Mouse (Mus musculus) heart, embryonic 16.5 days (tissue): ENCODE measurements around the gene Rfx5. TPM values are rescaled to one million over a fixed set of nuclear protein-coding genes. Genes with fewer than 3 reads are reported as not detected.

Experiments used
- ATAC-seq: fragments of 200-750 bp; cut with Nextera tagmentation; replicated peaks from 2 replicates; pipeline ENCODE4 v1.8.0; 2017; ENCODE audit warnings: moderate number of reproducible peaks; ENCODE audit not compliant: insufficient read depth, low FRiP score; ENCODE audit errors: extremely low read depth
- H3K27ac ChIP-seq: fragments of 300-500 bp; sonication (generic); 2 replicates; pipeline ENCODE4 v1.5.1; 2014; ENCODE audit warnings: mild to moderate bottlenecking, low read length, control low read depth, moderate library complexity
- H3K27me3 ChIP-seq: fragments of 300-500 bp; sonication (generic); 2 replicates; pipeline ENCODE4 v1.6.1; 2014; ENCODE audit warnings: low read length, mixed read lengths; ENCODE audit not compliant: control insufficient read depth, insufficient read depth
- H3K36me3 ChIP-seq: fragments of 300-500 bp; sonication (generic); 2 replicates; pipeline ENCODE4 v1.6.1; 2014; ENCODE audit not compliant: control insufficient read depth, insufficient read depth
- H3K4me1 ChIP-seq: fragments of 300-500 bp; sonication (generic); 2 replicates; pipeline ENCODE4 v1.6.1; 2014; ENCODE audit warnings: low read length, mixed read lengths; ENCODE audit not compliant: control insufficient read depth, insufficient read depth
- H3K4me2 ChIP-seq: fragments of 300-500 bp; sonication (generic); 2 replicates; pipeline ENCODE4 v1.6.1; 2014; ENCODE audit warnings: low read depth, mild to moderate bottlenecking, control low read depth, low read length
- H3K4me3 ChIP-seq: fragments of 300-500 bp; sonication (generic); 2 replicates; pipeline ENCODE4 v1.5.1; 2014; ENCODE audit warnings: mild to moderate bottlenecking, control low read depth, low read length
- H3K9ac ChIP-seq: fragments of 300-500 bp; sonication (generic); 2 replicates; pipeline ENCODE4 v1.6.1; 2014; ENCODE audit warnings: low read length, control low read depth
- H3K9me3 ChIP-seq: fragments of 300-500 bp; sonication (generic); replicated peaks from 2 replicates; pipeline ENCODE4 v1.6.1; 2016; ENCODE audit warnings: low read length; ENCODE audit not compliant: control insufficient read depth
- WGBS: fragments of 180-500 bp; shearing (Covaris S2); extraction: QIAGEN DNeasy Blood & Tissue Kit; methylation state at CpG from one replicate; pipeline ENCODE4 v1.1.7; 2014; 5-methylcytosine and 5-hydroxymethylcytosine counted together
- polyA plus RNA-seq: library from polyadenylated mRNA; unstranded; fragments of >200 nt; fragmentation: Nextera tagmentation; extraction: Ambion mirVana; gene quantifications from 2 replicates; pipeline ENCODE4 v1.2.1, GENCODE M21; 2015

Gene Rfx5
- polyA plus RNA-seq, 1 experiment from 2014 or later, result 4.7 TPM

GRCm38 (mm10) chr3:94972552-94972951, 18.7 kb downstream of the Rfx5 start:
- H3K27me3 ChIP-seq, result no peaks in the 10 kb centered on the region
- no peak overlapping the region for H3K4me2 ChIP-seq
- H3K27ac ChIP-seq, result no peak overlapping the region
- no peak overlapping the region for H3K9ac ChIP-seq
- WGBS, result 62% methylated on average over 3 of the region's 3 CpGs
- H3K4me1 ChIP-seq, result peaks cover 13% of the 10 kb centered on the region
- H3K4me3 ChIP-seq, result no peak overlapping the region
- no peak for ATAC-seq
- no peaks in the 10 kb centered on the region for H3K9me3 ChIP-seq
- H3K36me3 ChIP-seq, result peaks cover 2% of the 10 kb centered on the region

- 85% methylated on average over 5 of the region's 5 CpGs for whole genome bisulfite sequencing
- no peak overlapping the region for H3K27ac ChIP-seq
- peaks cover 4% of the 10 kb centered on the region for H3K36me3 ChIP-seq
- H3K4me1 ChIP-seq, result peaks cover 13% of the 10 kb centered on the region
- H3K4me2 ChIP-seq, result peak overlapping the region; percentile 84
- H3K9ac ChIP-seq, result no peak overlapping the region; the same call in 1 of the 2 replicates
- ATAC-seq, result no peak
- H3K27me3 ChIP-seq, result no peaks in the 10 kb centered on the region
- no peaks in the 10 kb centered on the region for H3K9me3 ChIP-seq
- H3K4me3 ChIP-seq, result no peak overlapping the region
Measured at GRCm38 (mm10) chr3:94973620-94974019, 19.7 kb downstream of the Rfx5 start.

GRCm38 (mm10) chr3:94974026-94974527, 20.2 kb downstream of the Rfx5 start:
- Histone ChIP-seq H3K36me3 (peaks cover 4% of the 10 kb centered on the region), H3K4me1 (peaks cover 13% of the 10 kb centered on the region), H3K4me3 (peak overlapping the region; percentile 65), H3K9me3 (no peaks in the 10 kb centered on the region), H3K4me2 (peak overlapping the region; percentile 84), H3K27ac (peak overlapping the region; percentile 68), H3K9ac (peak overlapping the region; percentile 77), H3K27me3 (no peaks in the 10 kb centered on the region)
- peak; percentile 10; the same call in 1 of the 2 replicates for ATAC-seq
- WGBS, result 19% methylated on average over 9 of the region's 9 CpGs

- Histone ChIP-seq H3K4me3 (peak within 1 kb of the TSS; percentile 65), H3K4me1 (peaks cover 13% of the 10 kb centered on the region), H3K9ac (peak within 1 kb of the TSS; percentile 79), H3K36me3 (peaks cover 8% of the 10 kb centered on the region), H3K9me3 (no peaks in the 10 kb centered on the region), H3K27ac (peak within 1 kb of the TSS; percentile 94), H3K27me3 (no peaks in the 10 kb centered on the region), H3K4me2 (peak within 1 kb of the TSS; percentile 84)
- under 1% methylated on average over 57 of the region's 57 CpGs for WGBS
- ATAC-seq, result peak; percentile 92
Measured at GRCm38 (mm10) chr3:94974528-94975422, 20.9 kb downstream of the Rfx5 start, which contains the start of gene Pi4kb. Gene Pi4kb (plus strand): TSS chr3:94974731.

- no peak for ATAC-seq
- H3K9ac ChIP-seq, result no peak overlapping the region
- no peak overlapping the region for H3K4me3 ChIP-seq
- peaks cover 38% of the 10 kb centered on the region for H3K4me1 ChIP-seq
- no peak overlapping the region for H3K4me2 ChIP-seq
- 92% methylated on average over 11 of the region's 11 CpGs for WGBS
- no peaks in the 10 kb centered on the region for H3K9me3 ChIP-seq
- H3K36me3 ChIP-seq, result peaks cover 16% of the 10 kb centered on the region
- H3K27ac ChIP-seq, result no peak overlapping the region
- no peaks in the 10 kb centered on the region for H3K27me3 ChIP-seq
Measured at GRCm38 (mm10) chr3:94984312-94984711, 30.4 kb downstream of the Rfx5 start.

GRCm38 (mm10) chr3:94985513-94985912, 31.6 kb downstream of the Rfx5 start:
- peaks cover 43% of the 10 kb centered on the region for H3K4me1 ChIP-seq
- no peaks in the 10 kb centered on the region for H3K9me3 ChIP-seq
- H3K9ac ChIP-seq, result no peak overlapping the region
- no peak overlapping the region for H3K4me2 ChIP-seq
- ATAC-seq, result no peak
- 92% methylated on average over 2 of the region's 2 CpGs for WGBS
- no peak overlapping the region for H3K4me3 ChIP-seq
- H3K27me3 ChIP-seq, result no peaks in the 10 kb centered on the region
- H3K36me3 ChIP-seq, result peaks cover 17% of the 10 kb centered on the region
- H3K27ac ChIP-seq, result no peak overlapping the region

- H3K36me3 ChIP-seq, result peaks cover 17% of the 10 kb centered on the region
- peaks cover 43% of the 10 kb centered on the region for H3K4me1 ChIP-seq
- peak; percentile 86 for ATAC-seq
- no peaks in the 10 kb centered on the region for H3K27me3 ChIP-seq
- H3K9me3 ChIP-seq, result no peaks in the 10 kb centered on the region
- H3K27ac ChIP-seq, result peak overlapping the region; percentile 38
- H3K4me2 ChIP-seq, result no peak overlapping the region
- H3K9ac ChIP-seq, result no peak overlapping the region
- no peak overlapping the region for H3K4me3 ChIP-seq
Measured at GRCm38 (mm10) chr3:94987578-94987977, 33.7 kb downstream of the Rfx5 start.

GRCm38 (mm10) chr3:94989159-94989761, 35.4 kb downstream of the Rfx5 start:
- Histone ChIP-seq H3K27ac (0 out of 2 replicates have a peak overlapping the region, but pooled peaks have one; percentile 35), H3K9me3 (no peaks in the 10 kb centered on the region), H3K36me3 (peaks cover 21% of the 10 kb centered on the region), H3K4me3 (no peak overlapping the region), H3K9ac (no peak overlapping the region), H3K4me2 (peak overlapping the region; percentile 17; the same call in 1 of the 2 replicates), H3K4me1 (peaks cover 43% of the 10 kb centered on the region), H3K27me3 (no peaks in the 10 kb centered on the region)
- peak; percentile 14; the same call in 1 of the 2 replicates for ATAC-seq
- 18% methylated on average over 9 of the region's 9 CpGs for WGBS

- peaks cover 52% of the 10 kb centered on the region for H3K36me3 ChIP-seq
- H3K27ac ChIP-seq, result no peak overlapping the region
- no peaks in the 10 kb centered on the region for H3K9me3 ChIP-seq
- H3K4me3 ChIP-seq, result no peak overlapping the region
- 27% methylated on average over 2 of the region's 2 CpGs for WGBS
- no peaks in the 10 kb centered on the region for H3K27me3 ChIP-seq
- H3K9ac ChIP-seq, result no peak overlapping the region
- ATAC-seq, result no peak
- no peak overlapping the region for H3K4me2 ChIP-seq
- peaks cover 3% of the 10 kb centered on the region; the same call in 1 of the 2 replicates for H3K4me1 ChIP-seq
Measured at GRCm38 (mm10) chr3:94996946-94997345, 43.1 kb downstream of the Rfx5 start.
